Mouse (Mus musculus): Measurements from ENCODE around the gene Cth. TPM values are rescaled to one million over a fixed set of nuclear protein-coding genes. Genes with fewer than 3 reads are reported as not detected.
"Not testable (repeated sequence)": the region's sequence is repeated elsewhere in the genome, so short reads cannot be mapped to it uniquely, and the experiment has no call there.

The Cth gene
- polyA plus RNA-seq, 1 experiment from 2014 or later, result 27.0 TPM

- not testable (repeated sequence) for H3K27ac ChIP-seq; H3K9ac ChIP-seq; H3K36me3 ChIP-seq; H3K4me3 ChIP-seq (replicated peaks); DNase-seq; H3K4me1 ChIP-seq (replicated peaks); H3K4me2 ChIP-seq; H3K9me3 ChIP-seq (replicated peaks); ATAC-seq (ENCODE audit: low read depth); H3K27me3 ChIP-seq
- 57% methylated on average over 5 of the region's 6 CpGs for WGBS (ENCODE audit: insufficient replicate concordance)
These were observed 8.3 kb upstream of the Cth start for GRCm38 (mm10) chr3:157933223-157933622.

- DNase-seq, result no peak
- H3K4me3 ChIP-seq (replicated peaks), result no peak overlapping the region
- no peaks in the 10 kb centered on the region for H3K36me3 ChIP-seq
- 31% methylated on average over 3 of the region's 3 CpGs for WGBS (ENCODE audit: insufficient replicate concordance)
- ATAC-seq (ENCODE audit: low read depth), result no peak
- 0 out of 2 replicates have a peak, but pooled peaks cover 2% of the 10 kb centered on the region for H3K4me1 ChIP-seq (replicated peaks)
- H3K4me2 ChIP-seq, result no peak overlapping the region
- H3K9me3 ChIP-seq (replicated peaks), result no peaks in the 10 kb centered on the region
- H3K27ac ChIP-seq, result no peak overlapping the region
- 0 out of 2 replicates have a peak, but pooled peaks cover 5% of the 10 kb centered on the region for H3K27me3 ChIP-seq
- no peak overlapping the region for H3K9ac ChIP-seq
These were observed 7.2 kb upstream of the Cth start for GRCm38 (mm10) chr3:157932074-157932473.

DNA sequence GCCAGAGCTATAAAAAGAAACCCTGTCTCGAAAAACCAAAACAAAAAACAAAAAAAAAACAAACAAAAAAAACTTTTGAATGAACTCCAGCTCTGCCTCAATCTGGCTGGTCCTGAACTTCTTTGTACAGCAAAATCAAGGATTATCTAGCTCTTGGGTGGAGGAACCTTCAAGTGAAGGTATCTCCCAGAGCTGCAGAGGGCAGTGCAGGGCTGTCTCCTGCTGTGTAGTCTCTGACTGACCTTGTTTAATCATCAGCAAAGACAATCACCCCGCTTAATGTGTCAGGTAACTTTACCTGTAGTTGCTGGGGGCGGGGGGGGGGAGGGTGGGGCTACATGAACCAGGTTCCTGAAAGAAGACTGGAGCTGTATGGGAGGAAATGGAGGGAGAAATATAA lies 6.7 kb upstream of the Cth start:
- H3K4me2 ChIP-seq, result no peak overlapping the region
- H3K27ac ChIP-seq, result no peak overlapping the region
- H3K27me3 ChIP-seq, result 0 out of 2 replicates have a peak, but pooled peaks cover 8% of the 10 kb centered on the region
- no peak for ATAC-seq (ENCODE audit: low read depth)
- H3K4me3 ChIP-seq (replicated peaks), result no peak overlapping the region
- no peak overlapping the region for H3K9ac ChIP-seq
- H3K9me3 ChIP-seq (replicated peaks), result no peaks in the 10 kb centered on the region
- WGBS (ENCODE audit: insufficient replicate concordance), result 35% methylated on average over 3 of the region's 3 CpGs
- no peaks in the 10 kb centered on the region for H3K36me3 ChIP-seq
- 0 out of 2 replicates have a peak, but pooled peaks cover 2% of the 10 kb centered on the region for H3K4me1 ChIP-seq (replicated peaks)
- DNase-seq, result no peak

- H3K27ac ChIP-seq, result no peak overlapping the region
- ATAC-seq (ENCODE audit: low read depth) (no peak), DNase-seq (no peak)
- WGBS (ENCODE audit: insufficient replicate concordance), result 48% methylated on average over 1 of the region's 1 CpGs
- H3K4me2 ChIP-seq, result no peak overlapping the region
- no peaks in the 10 kb centered on the region for H3K9me3 ChIP-seq (replicated peaks)
- H3K9ac ChIP-seq, result no peak overlapping the region
- no peaks in the 10 kb centered on the region for H3K36me3 ChIP-seq
- H3K4me3 ChIP-seq (replicated peaks), result no peak overlapping the region
- peaks cover 13% of the 10 kb centered on the region; the same call in 1 of the 2 replicates for H3K27me3 ChIP-seq
- H3K4me1 ChIP-seq (replicated peaks), result peaks cover 6% of the 10 kb centered on the region
These were observed 4.5 kb upstream of the Cth start for GRCm38 (mm10) chr3:157929417-157929816.

DNA sequence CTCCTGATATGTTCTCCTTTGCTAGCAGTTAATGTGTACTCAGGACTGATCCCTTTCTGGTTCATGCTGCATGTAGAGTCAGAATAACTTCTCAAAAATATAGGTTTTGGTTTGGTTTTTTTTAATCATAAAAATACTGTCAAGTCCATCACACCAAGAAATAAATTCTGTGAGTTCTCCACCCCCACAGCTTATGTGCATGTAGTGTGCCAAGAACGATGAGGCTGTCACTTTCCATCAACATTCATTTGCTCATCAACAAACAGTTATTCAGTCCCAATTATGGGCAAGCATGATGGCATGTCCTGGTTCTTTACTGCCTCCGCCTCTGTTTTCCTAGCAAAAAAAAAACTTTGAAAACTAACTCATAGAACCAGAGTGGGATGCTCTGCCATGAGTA lies 3.9 kb upstream of the Cth start:
- H3K9ac ChIP-seq, result no peak overlapping the region
- H3K9me3 ChIP-seq (replicated peaks), result no peaks in the 10 kb centered on the region
- no peak overlapping the region for H3K27ac ChIP-seq
- no peak overlapping the region for H3K4me2 ChIP-seq
- no peak for DNase-seq
- H3K36me3 ChIP-seq, result no peaks in the 10 kb centered on the region
- 59% methylated on average over 2 of the region's 2 CpGs for WGBS (ENCODE audit: insufficient replicate concordance)
- H3K4me3 ChIP-seq (replicated peaks), result no peak overlapping the region
- no peak for ATAC-seq (ENCODE audit: low read depth)
- H3K4me1 ChIP-seq (replicated peaks), result peaks cover 9% of the 10 kb centered on the region
- H3K27me3 ChIP-seq, result peaks cover 13% of the 10 kb centered on the region; the same call in 1 of the 2 replicates

- Histone ChIP-seq H3K9ac (no peak overlapping the region), H3K4me2 (no peak overlapping the region), H3K36me3 (no peaks in the 10 kb centered on the region), H3K27me3 (peaks cover 11% of the 10 kb centered on the region; the same call in 1 of the 2 replicates), H3K4me3 (replicated peaks) (no peak overlapping the region), H3K9me3 (replicated peaks) (no peaks in the 10 kb centered on the region), H3K4me1 (replicated peaks) (peaks cover 9% of the 10 kb centered on the region), H3K27ac (no peak overlapping the region)
- 55% methylated on average over 2 of the region's 2 CpGs for WGBS (ENCODE audit: insufficient replicate concordance)
- no peak for DNase-seq
- no peak for ATAC-seq (ENCODE audit: low read depth)
These were observed 1.9 kb upstream of the Cth start for GRCm38 (mm10) chr3:157926761-157927160.

GRCm38 (mm10) chr3:157925706-157926510 lies 1.0 kb upstream of the Cth start:
- DNase-seq, result no peak
- 73% methylated on average over 14 of the region's 14 CpGs for whole genome bisulfite sequencing (ENCODE audit: insufficient replicate concordance)
- H3K9me3 ChIP-seq (replicated peaks), result no peaks in the 10 kb centered on the region
- no peak for ATAC-seq (ENCODE audit: low read depth)
- H3K4me3 ChIP-seq (replicated peaks), result no peak overlapping the region
- no peak overlapping the region for H3K4me2 ChIP-seq
- H3K4me1 ChIP-seq (replicated peaks), result peaks cover 9% of the 10 kb centered on the region
- peaks cover 11% of the 10 kb centered on the region; the same call in 1 of the 2 replicates for H3K27me3 ChIP-seq
- no peaks in the 10 kb centered on the region for H3K36me3 ChIP-seq
- H3K27ac ChIP-seq, result no peak overlapping the region
- no peak overlapping the region for H3K9ac ChIP-seq

DNA sequence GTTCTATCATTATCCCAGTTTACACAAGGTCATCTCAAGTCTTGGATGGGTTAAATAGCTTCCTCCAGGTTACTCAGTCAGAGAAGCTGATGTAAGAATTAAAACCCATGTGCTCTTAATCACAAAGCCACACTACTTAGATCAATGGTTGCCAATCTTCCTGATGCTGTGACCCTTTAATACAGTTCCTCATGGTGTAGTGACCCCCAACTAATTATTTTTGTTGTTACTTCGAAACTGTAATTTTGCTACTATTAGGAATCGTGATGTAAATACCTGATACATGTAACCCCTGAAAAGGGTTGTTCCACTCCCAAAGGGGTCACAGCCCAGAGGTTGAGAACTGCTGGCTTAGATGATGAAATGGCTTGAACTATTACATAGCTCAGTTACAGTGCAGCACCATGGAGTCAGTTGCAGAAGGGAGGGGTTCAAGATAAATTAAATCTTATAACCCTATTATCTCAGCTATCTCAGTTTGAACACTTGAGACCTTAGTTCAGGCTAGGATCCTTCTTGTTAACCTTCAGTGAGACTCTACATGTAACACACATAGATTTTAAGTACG lies 1.5 kb downstream of the Cth start:
- H3K4me3 ChIP-seq (replicated peaks), result peak overlapping the region; percentile 54; the same call in 1 of the 2 replicates
- DNase-seq, result no peak

GRCm38 (mm10) chr3:157921376-157921775 lies 3.5 kb downstream of the Cth start:
- Histone ChIP-seq H3K27ac (no peak overlapping the region), H3K27me3 (peaks cover 3% of the 10 kb centered on the region; the same call in 1 of the 2 replicates), H3K4me3 (replicated peaks) (no peak overlapping the region), H3K4me1 (replicated peaks) (peaks cover 7% of the 10 kb centered on the region), H3K9me3 (replicated peaks) (no peaks in the 10 kb centered on the region), H3K9ac (no peak overlapping the region), H3K4me2 (no peak overlapping the region), H3K36me3 (no peaks in the 10 kb centered on the region)
- DNase-seq, result no peak
- 68% methylated on average over 2 of the region's 2 CpGs for WGBS (ENCODE audit: insufficient replicate concordance)
- ATAC-seq (ENCODE audit: low read depth), result no peak

More for the DNA sequence above, 1.5 kb downstream of the Cth start:
- H3K27ac ChIP-seq, result no peak overlapping the region
- no peaks in the 10 kb centered on the region for H3K36me3 ChIP-seq
- no peak overlapping the region for H3K9ac ChIP-seq
- no peak for ATAC-seq (ENCODE audit: low read depth)
- peak overlapping the region; percentile 75 for H3K4me2 ChIP-seq
- peaks cover 11% of the 10 kb centered on the region; the same call in 1 of the 2 replicates for H3K27me3 ChIP-seq
- WGBS (ENCODE audit: insufficient replicate concordance), result 71% methylated on average over 3 of the region's 3 CpGs
- H3K9me3 ChIP-seq (replicated peaks), result no peaks in the 10 kb centered on the region
- peaks cover 7% of the 10 kb centered on the region for H3K4me1 ChIP-seq (replicated peaks)

GRCm38 (mm10) chr3:157916336-157916735 lies 8.5 kb downstream of the Cth start:
- H3K4me3 ChIP-seq (replicated peaks), result no peak overlapping the region
- H3K4me1 ChIP-seq (replicated peaks), result no peaks in the 10 kb centered on the region
- DNase-seq (no peak), ATAC-seq (ENCODE audit: low read depth) (no peak)
- no peak overlapping the region for H3K27ac ChIP-seq
- WGBS (ENCODE audit: insufficient replicate concordance), result 73% methylated on average over 4 of the region's 4 CpGs
- H3K9me3 ChIP-seq (replicated peaks), result no peaks in the 10 kb centered on the region
- no peaks in the 10 kb centered on the region for H3K27me3 ChIP-seq
- no peak overlapping the region for H3K4me2 ChIP-seq
- H3K9ac ChIP-seq, result no peak overlapping the region
- 0 out of 2 replicates have a peak, but pooled peaks cover 2% of the 10 kb centered on the region for H3K36me3 ChIP-seq

GRCm38 (mm10) chr3:157912155-157912554 lies 12.7 kb downstream of the Cth start:
- Histone ChIP-seq H3K9ac (no peak overlapping the region), H3K4me1 (replicated peaks) (no peaks in the 10 kb centered on the region), H3K4me2 (no peak overlapping the region), H3K27me3 (no peaks in the 10 kb centered on the region), H3K9me3 (replicated peaks) (no peaks in the 10 kb centered on the region), H3K27ac (no peak overlapping the region), H3K4me3 (replicated peaks) (no peak overlapping the region), H3K36me3 (0 out of 2 replicates have a peak, but pooled peaks cover 2% of the 10 kb centered on the region)
- no peak for DNase-seq
- WGBS (ENCODE audit: insufficient replicate concordance), result 75% methylated on average over 2 of the region's 2 CpGs
- no peak for ATAC-seq (ENCODE audit: low read depth)

Measured in liver, embryonic 13.5 days (tissue).